Mouse (Mus musculus): ENCODE measurements around the gene Msi2. TPM values are rescaled to one million over a fixed set of nuclear protein-coding genes. Genes with fewer than 3 reads are reported as not detected.

Gene Msi2
- total RNA-seq, 2 experiments from 2014 or later = 181 to 262 TPM

DNA sequence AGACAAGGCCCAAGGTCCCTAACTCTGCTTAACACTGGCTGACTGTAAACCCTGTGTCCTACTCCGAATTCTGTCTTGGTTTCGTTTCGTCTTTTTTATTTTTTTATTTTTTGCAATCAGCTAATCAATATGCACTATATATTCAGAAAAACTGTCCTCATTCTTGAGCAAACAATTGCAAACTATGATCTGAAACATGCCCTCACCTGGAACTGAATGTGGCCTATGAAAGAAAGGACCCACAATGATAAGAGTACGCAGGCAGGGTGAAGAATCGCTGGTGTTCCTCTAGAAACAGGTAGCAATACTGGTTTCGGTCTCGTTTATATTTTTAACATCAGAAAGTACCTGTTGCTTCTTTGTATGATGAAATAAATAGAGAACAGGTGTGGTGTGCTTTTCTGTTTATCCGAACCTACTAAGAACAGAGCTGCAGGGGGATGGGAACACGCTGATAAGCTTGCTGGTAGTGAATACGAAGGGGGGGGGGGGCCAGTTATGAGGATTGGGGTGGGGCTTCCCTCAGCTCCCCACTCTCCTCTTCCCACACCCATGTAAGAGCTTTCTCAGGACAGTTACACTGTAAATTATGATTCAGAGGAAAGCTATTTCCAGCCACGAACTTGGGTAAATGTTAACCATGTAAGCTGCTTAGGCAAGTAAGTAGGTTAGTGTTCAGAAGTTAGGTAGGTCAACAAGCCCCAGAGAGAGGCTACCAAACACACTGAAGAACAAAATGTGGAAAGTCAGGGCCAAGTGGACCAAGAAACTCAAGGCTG is 103.6 kb downstream of the Msi2 start:
- DNase-seq = no peak

GRCm38 (mm10) chr11:88613771-88614526 is 104.4 kb downstream of the Msi2 start:
- peak in 1 of 2 experiments; percentile 54 for DNase-seq

GRCm38 (mm10) chr11:88613008-88613407 is 105.3 kb downstream of the Msi2 start:
- DNase-seq = no peak

DNA sequence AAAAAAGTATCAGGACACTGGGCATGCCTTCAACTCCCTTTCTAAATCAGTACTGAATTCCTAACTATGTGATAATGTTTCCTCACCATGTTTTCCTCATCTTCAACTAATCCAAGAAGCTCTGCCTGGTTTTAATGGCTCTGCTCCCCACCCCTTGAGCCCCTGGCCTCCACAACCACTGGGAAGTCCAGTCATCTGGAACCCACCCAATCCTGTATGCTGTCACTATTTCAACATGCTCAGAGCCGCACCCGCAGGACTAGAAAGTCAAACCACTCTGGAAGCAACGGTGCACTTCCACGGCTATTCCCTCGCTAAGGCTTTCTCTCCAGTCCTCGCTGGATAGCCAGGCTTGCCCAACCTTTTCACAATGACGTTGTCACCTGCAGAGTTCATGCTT is 106.2 kb downstream of the Msi2 start:
- peak in 1 of 2 experiments; percentile 33 for DNase-seq

DNA sequence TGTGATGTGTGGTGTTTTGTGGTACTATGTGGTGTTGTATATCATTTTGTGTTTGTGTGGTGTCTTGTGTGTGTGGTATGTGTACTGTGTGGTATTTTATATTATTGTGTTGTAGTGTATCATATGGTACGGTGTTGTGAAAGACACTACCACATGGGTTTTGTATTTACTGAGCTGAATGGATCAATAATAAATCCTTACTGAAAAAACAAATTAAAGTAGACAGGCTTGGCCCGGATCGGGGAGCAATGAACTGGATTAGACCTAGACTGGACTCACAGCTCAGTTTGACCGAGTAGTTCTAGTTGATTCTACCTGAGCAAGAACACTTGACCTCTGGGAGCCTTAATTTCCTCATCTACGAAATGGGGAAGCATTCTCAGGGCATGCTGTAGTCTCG is 107.5 kb downstream of the Msi2 start:
- DNase-seq = no peak

DNA sequence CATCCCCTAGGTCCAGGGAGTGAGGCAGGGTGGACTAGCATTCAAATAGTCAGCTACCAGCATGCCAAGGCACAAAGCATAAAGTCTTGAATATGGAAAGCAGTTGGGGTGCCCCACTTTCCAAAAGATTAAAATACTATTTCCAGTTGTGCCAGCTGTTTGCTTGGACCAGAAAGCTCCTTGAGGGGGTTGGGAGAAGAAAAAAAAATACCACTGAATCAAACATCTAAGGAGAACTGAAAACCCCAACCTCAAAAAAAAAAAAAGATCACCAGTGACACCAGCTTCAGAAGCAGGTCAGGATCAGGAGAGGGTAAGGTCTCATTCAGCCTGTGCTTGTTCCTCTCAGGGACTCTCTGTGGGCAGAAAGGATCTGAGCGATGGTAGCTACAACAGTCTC is 108.2 kb downstream of the Msi2 start:
- DNase-seq = no peak

DNA sequence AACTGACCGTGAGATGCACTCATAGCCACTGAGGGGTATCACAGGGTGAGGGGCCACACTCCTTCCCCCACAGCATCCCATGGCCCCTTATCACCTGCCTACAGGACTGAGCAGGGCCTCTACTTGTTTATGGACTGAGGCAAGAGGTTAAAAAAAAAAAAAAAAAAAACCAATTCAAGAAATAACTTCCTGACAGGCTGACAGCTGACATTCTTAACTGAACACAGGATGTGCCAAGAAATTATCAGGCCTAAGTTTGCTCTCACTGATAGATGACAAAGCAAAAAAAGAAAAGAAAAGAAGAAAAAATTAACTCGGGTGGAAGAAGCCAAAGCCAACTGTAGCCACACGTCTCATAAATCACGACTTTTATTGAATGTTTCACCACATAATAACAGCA is 109.7 kb downstream of the Msi2 start:
- DNase-seq = no peak

GRCm38 (mm10) chr11:88607725-88608383 is 110.5 kb downstream of the Msi2 start:
- no peak for DNase-seq

- DNase-seq = no peak
Measured at GRCm38 (mm10) chr11:88605771-88606170, 112.5 kb downstream of the Msi2 start.

- DNase-seq = peak in 1 of 2 experiments; percentile 37
Measured at GRCm38 (mm10) chr11:88605098-88605525, 113.2 kb downstream of the Msi2 start.

DNA sequence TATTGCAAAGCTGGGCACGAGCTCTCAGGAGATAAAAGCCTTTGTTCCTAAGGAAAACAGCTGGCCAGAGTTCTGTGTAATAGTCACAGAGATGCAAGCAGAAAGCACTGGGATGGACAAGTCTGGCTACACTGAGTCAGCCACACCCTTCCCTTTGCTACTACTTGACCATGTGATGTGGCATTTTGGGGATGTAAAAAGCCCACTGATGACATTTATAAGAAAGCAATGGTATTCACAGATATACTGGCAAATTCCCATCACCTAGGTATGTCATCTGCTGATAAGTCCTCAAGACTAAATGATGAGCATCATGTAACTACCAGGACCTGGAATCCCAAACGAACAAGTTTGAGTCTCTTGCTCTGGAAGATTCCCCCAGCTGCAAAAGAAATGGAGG is 113.7 kb downstream of the Msi2 start:
- no peak for DNase-seq

DNA sequence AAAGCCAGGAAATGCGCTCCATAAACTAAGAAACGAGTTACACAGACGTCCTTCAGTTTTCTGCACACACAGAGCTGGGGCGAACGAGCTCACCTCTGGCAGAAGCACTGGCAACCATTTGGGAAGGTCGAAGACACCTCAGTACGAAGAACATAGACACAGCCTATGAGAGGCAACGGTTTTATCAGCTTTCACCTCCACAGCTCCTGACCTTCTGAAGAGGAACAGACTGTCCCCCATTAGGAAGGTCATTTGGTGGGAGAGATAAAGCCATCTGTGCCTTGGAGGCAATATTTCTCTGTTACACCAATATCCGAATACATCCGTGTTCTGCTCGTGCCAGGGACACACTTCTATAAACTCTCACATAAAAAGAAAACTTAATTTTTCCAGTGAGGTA is 114.9 kb downstream of the Msi2 start:
- DNase-seq = peak in 1 of 2 experiments; percentile 58

GRCm38 (mm10) chr11:88602471-88603120 is 115.7 kb downstream of the Msi2 start:
- DNase-seq = peak; percentile 82 to 87

DNA sequence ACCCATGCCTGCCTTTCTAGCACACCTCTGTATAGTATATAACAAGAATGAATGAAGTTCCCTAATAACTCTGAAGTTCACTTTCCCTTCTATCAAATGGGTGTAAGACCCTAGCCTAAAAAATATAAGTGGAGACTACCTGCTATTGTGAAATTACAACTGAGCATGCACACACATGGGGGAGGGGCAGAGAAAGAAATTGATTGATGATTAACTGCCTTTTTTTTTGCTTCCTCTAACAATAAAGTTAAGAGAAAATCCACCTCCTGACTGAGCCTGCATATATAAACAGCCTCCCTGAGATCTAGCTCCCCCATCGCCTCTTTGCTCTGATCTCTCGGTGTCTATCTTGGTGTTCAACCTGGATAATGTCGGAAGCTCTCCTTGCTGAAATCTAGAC is 118.1 kb downstream of the Msi2 start:
- DNase-seq = no peak

DNA sequence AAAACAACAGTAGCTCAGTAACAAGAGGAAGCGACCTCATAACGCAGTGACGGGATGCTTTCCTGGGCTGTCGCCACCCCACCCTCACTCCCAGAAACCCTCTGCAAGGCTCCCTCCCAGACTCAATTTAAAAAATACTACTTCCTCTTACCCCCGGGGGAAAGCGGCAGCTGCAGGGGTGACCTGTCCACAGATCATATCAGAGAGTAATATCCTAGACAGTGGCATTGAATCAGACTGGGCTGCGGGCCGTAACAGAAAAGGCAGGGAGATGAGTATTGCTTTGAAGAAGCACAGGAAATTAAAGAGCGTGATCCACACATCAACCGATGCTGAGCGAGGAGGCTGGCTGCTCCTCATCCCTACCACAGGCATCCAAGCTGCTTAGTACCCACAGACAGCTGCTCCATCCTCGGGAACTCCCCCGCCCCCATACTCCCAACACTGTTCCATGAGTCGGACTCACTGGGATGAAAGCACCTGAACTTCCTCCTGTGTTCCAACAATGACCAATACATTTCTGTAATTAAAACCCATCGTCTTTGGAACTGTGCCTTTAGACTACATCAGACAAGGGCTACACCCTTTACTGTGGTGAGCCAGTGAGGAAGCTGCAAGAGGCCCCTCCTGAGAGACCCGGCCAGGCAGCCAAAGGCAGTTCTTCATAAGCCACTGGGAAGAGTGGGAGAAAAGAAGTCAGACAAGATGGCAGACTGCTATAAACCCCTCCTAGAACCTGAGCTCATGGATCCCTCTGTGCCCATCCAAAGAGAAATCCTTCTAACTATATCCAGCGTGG is 118.8 kb downstream of the Msi2 start:
- DNase-seq = no peak

GRCm38 (mm10) chr11:88598848-88599175 is 119.5 kb downstream of the Msi2 start:
- DNase-seq = no peak

DNA sequence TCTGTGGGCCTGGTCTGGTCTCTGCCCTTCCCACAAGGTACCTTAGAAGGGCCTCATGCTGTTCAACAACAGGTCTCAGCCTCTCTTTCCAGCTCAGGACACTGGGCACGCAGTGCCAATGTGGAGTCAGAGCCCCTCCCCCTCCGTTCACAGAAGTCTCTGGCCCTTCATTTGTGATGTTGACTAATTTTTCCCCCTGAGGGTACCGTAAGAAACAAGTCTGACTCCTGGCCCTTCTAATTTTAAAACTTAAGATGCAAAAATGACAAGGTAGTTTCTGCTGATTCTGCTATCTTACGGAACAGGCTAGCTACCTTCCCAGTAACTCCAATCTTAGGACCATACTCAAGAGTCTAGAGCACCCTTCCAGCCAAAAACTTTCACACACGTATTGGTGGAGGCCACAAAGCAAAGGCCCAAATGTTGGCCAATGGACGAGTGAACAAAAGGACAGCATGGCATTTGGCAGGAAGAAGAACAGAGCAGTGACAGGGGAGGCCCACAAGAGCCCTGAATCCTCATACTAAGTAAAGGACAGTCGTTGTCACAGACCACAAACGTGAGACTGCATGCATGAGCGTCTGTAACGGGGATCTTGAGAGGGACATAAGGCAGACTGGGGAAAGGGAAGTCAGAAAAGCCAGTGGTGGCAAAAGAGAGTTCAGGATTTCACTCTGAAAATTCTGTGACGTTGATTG is 120.0 kb downstream of the Msi2 start:
- no peak for DNase-seq

DNA sequence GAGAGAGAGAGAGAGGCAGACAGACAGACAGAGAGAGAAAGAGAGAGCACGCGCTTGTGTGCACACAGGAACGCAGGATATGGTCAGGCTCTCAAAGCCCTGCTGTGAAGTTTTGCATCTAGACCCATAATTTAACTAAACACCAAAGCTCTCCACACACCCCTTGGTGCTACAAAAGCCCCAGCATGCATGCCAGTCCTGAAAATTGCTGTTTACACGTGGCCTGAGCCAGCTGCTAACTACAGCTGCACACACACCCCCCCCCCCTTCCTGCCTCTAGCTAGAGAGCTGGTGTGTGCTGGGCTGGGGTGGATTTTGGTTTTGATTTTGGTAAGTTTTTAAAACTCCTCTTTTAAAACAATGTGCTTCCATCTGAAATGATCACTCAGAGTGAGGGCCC is 122.7 kb downstream of the Msi2 start:
- DNase-seq = no peak

GRCm38 (mm10) chr11:88594804-88595611 is 123.3 kb downstream of the Msi2 start:
- no peak for DNase-seq

DNA sequence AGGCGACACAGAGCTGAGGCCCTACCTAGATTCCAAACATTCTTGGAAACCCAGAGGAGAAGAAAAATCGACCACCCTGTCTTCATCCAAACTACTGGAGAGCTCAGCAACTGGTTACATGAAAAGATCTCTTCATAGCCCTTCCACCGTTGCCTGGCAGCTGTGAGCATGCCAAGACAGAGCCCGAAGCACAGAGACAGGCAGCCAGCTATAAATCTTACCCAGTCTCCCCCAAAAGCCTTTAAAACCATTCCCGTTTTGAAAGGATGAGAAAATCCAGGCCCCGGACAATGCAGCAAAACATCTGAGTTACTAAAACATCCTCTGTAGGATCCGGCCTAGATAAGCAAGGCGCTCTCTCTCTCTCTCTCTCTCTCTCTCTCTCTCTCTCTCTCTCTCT is 124.3 kb downstream of the Msi2 start:
- DNase-seq = no peak
